Mouse (Mus musculus): ENCODE measurements at regions not wholly inside any gene's neighbourhood (a gene's known extent, or its start where the extent isn't known, plus 50 kb on each side); places are given as distances from the start of the nearest gene placed in this dataset.

DNA sequence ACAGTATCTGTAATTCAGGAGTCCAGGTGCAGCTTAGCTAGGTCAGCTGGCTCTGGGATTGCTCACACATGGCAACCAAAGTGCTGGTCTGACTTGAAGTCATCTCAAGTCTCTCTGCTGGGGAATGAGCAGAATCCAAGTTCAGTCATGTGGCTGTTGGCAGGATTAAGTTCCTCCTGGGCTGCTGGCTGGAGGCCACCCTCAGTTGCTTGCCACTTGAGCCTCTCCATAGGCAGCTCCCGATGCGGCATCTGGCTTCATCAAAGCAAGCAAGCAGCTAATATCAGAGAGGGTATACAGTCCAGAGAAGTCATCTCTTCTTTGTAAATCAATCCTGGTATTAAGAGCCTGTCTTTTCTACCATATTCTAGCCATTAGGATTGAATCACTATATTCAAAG is 714.3 kb downstream of the Nedd1 start:
- peak; percentile 75 for DNase-seq (ENCODE audit: low spot score)
- Histone ChIP-seq H3K4me1 (ENCODE audit: insufficient read depth, low read length) (0 out of 2 replicates have a peak, but pooled peaks cover 6% of the 10 kb centered on the region), H3K36me3 (ENCODE audit: insufficient read depth, low read length) (no peaks in the 10 kb centered on the region), H3K27me3 (ENCODE audit: insufficient read depth, low read length) (no peaks in the 10 kb centered on the region), H3K9ac (replicated peaks; ENCODE audit: low read length, poor library complexity, severe bottlenecking) (no peak overlapping the region), H3K9me3 (ENCODE audit: low read length) (no peaks in the 10 kb centered on the region), H3K27ac (ENCODE audit: low read depth, low read length) (no peak overlapping the region), H3K4me2 (ENCODE audit: low read depth, low read length, poor library complexity, severe bottlenecking) (no peak overlapping the region), H3K4me3 (ENCODE audit: low read depth, low read length) (no peak overlapping the region)
- WGBS, result 50% methylated on average over 2 of the region's 2 CpGs
- no peak for TF ChIP-seq CTCF (IDR thresholded peaks at IDR 0.05)
- ATAC-seq (ENCODE audit: low FRiP score), result no peak

DNA sequence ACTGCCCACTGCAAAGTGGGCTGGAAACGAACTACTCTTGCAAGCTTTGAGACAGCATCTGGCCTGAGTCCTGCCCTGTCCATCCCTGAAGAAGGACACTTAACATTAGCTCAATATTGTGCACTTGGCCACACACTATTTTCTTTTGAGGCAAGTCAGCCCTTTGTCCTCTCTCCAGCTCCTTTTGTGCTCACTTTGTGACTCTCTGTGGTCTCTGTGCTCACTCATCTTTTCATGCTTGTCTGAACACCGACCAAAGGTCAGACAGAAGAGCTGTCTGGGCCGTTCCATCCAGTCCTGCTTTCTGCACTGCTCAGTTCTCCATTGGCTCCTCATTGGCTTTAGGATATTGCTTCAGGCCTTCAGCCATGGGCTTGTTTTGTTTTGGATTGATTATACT is 715.8 kb downstream of the Nedd1 start:
- 24% methylated on average over 3 of the region's 3 CpGs for WGBS
- Histone ChIP-seq H3K27me3 (ENCODE audit: insufficient read depth, low read length) (no peaks in the 10 kb centered on the region), H3K4me2 (ENCODE audit: low read depth, low read length, poor library complexity, severe bottlenecking) (no peak overlapping the region), H3K4me3 (ENCODE audit: low read depth, low read length) (no peak overlapping the region), H3K9me3 (ENCODE audit: low read length) (no peaks in the 10 kb centered on the region), H3K9ac (replicated peaks; ENCODE audit: low read length, poor library complexity, severe bottlenecking) (no peak overlapping the region), H3K4me1 (ENCODE audit: insufficient read depth, low read length) (0 out of 2 replicates have a peak, but pooled peaks cover 6% of the 10 kb centered on the region), H3K36me3 (ENCODE audit: insufficient read depth, low read length) (no peaks in the 10 kb centered on the region), H3K27ac (ENCODE audit: low read depth, low read length) (no peak overlapping the region)
- TF ChIP-seq CTCF (IDR thresholded peaks at IDR 0.05), result no peak
- peak; percentile 45 for DNase-seq (ENCODE audit: low spot score)
- no peak for ATAC-seq (ENCODE audit: low FRiP score)

GRCm38 (mm10) chr10:91991040-91991439 is 731.2 kb downstream of the Nedd1 start:
- H3K4me1 ChIP-seq (ENCODE audit: insufficient read depth, low read length), result no peaks in the 10 kb centered on the region
- H3K9ac ChIP-seq (replicated peaks; ENCODE audit: low read length, poor library complexity, severe bottlenecking), result no peak overlapping the region
- no peaks in the 10 kb centered on the region for H3K36me3 ChIP-seq (ENCODE audit: insufficient read depth, low read length)
- H3K4me3 ChIP-seq (ENCODE audit: low read depth, low read length), result no peak overlapping the region
- H3K9me3 ChIP-seq (ENCODE audit: low read length), result no peaks in the 10 kb centered on the region
- peak overlapping the region; percentile 57 for H3K27ac ChIP-seq (ENCODE audit: low read depth, low read length)
- no peak overlapping the region for H3K4me2 ChIP-seq (ENCODE audit: low read depth, low read length, poor library complexity, severe bottlenecking)
- H3K27me3 ChIP-seq (ENCODE audit: insufficient read depth, low read length), result no peaks in the 10 kb centered on the region
- ATAC-seq (ENCODE audit: low FRiP score), result no peak
- TF ChIP-seq CTCF (IDR thresholded peaks at IDR 0.05), result no peak
- DNase-seq (ENCODE audit: low spot score), result peak; percentile 75
- WGBS, result 50% methylated on average over 4 of the region's 4 CpGs

GRCm38 (mm10) chr10:91988364-91988763 is 733.9 kb downstream of the Nedd1 start:
- no peaks in the 10 kb centered on the region for H3K9me3 ChIP-seq (ENCODE audit: low read length)
- H3K4me2 ChIP-seq (ENCODE audit: low read depth, low read length, poor library complexity, severe bottlenecking), result no peak overlapping the region
- H3K27me3 ChIP-seq (ENCODE audit: insufficient read depth, low read length), result no peaks in the 10 kb centered on the region
- TF ChIP-seq CTCF (IDR thresholded peaks at IDR 0.05), result no peak
- WGBS, result 27% methylated on average over 8 of the region's 8 CpGs
- H3K36me3 ChIP-seq (ENCODE audit: insufficient read depth, low read length), result no peaks in the 10 kb centered on the region
- DNase-seq (ENCODE audit: low spot score) (peak; percentile 34), ATAC-seq (ENCODE audit: low FRiP score) (no peak)
- H3K9ac ChIP-seq (replicated peaks; ENCODE audit: low read length, poor library complexity, severe bottlenecking), result no peak overlapping the region
- no peaks in the 10 kb centered on the region for H3K4me1 ChIP-seq (ENCODE audit: insufficient read depth, low read length)
- H3K27ac ChIP-seq (ENCODE audit: low read depth, low read length), result no peak overlapping the region
- no peak overlapping the region for H3K4me3 ChIP-seq (ENCODE audit: low read depth, low read length)

- H3K4me1 ChIP-seq (ENCODE audit: insufficient read depth, low read length), result no peaks in the 10 kb centered on the region
- no peaks in the 10 kb centered on the region for H3K27me3 ChIP-seq (ENCODE audit: insufficient read depth, low read length)
- ATAC-seq (ENCODE audit: low FRiP score) (no peak), DNase-seq (ENCODE audit: low spot score) (no peak)
- no peaks in the 10 kb centered on the region for H3K9me3 ChIP-seq (ENCODE audit: low read length)
- H3K4me3 ChIP-seq (ENCODE audit: low read depth, low read length), result no peak overlapping the region
- 95% methylated on average over 2 of the region's 2 CpGs for whole genome bisulfite sequencing
- no peaks in the 10 kb centered on the region for H3K36me3 ChIP-seq (ENCODE audit: insufficient read depth, low read length)
- H3K4me2 ChIP-seq (ENCODE audit: low read depth, low read length, poor library complexity, severe bottlenecking), result no peak overlapping the region
- TF ChIP-seq CTCF (IDR thresholded peaks at IDR 0.05), result no peak
- H3K27ac ChIP-seq (ENCODE audit: low read depth, low read length), result no peak overlapping the region
- no peak overlapping the region for H3K9ac ChIP-seq (replicated peaks; ENCODE audit: low read length, poor library complexity, severe bottlenecking)
Observed at GRCm38 (mm10) chr10:91979841-91980240, 742.4 kb downstream of the Nedd1 start.

GRCm38 (mm10) chr10:91971951-91972350 is 750.3 kb downstream of the Nedd1 start:
- no peaks in the 10 kb centered on the region for H3K9me3 ChIP-seq (ENCODE audit: low read length)
- no peak for TF ChIP-seq CTCF (IDR thresholded peaks at IDR 0.05)
- no peak overlapping the region for H3K4me2 ChIP-seq (ENCODE audit: low read depth, low read length, poor library complexity, severe bottlenecking)
- DNase-seq (ENCODE audit: low spot score) (no peak), ATAC-seq (ENCODE audit: low FRiP score) (no peak)
- no peak overlapping the region for H3K4me3 ChIP-seq (ENCODE audit: low read depth, low read length)
- 90% methylated on average over 2 of the region's 2 CpGs for WGBS
- no peaks in the 10 kb centered on the region for H3K36me3 ChIP-seq (ENCODE audit: insufficient read depth, low read length)
- no peak overlapping the region for H3K27ac ChIP-seq (ENCODE audit: low read depth, low read length)
- no peaks in the 10 kb centered on the region for H3K4me1 ChIP-seq (ENCODE audit: insufficient read depth, low read length)
- no peaks in the 10 kb centered on the region for H3K27me3 ChIP-seq (ENCODE audit: insufficient read depth, low read length)
- H3K9ac ChIP-seq (replicated peaks; ENCODE audit: low read length, poor library complexity, severe bottlenecking), result no peak overlapping the region

Measured in midbrain, postnatal 0 days (tissue).